Mouse (Mus musculus): ENCODE measurements around the gene Spag6. TPM values are rescaled to one million over a fixed set of nuclear protein-coding genes. Genes with fewer than 3 reads are reported as not detected.

Spag6 gene
- total RNA-seq, 2 experiments from 2014 or later = 0.91 to 1.6 TPM

Other genes starting within 250 kb of the Spag6 start
- gene Commd3, start 21.6 kb upstream of the Spag6 start, total RNA-seq (2021) = 100 to 1,000 TPM; 120 to 128 TPM
- gene Bmi1, start 17.0 kb upstream of the Spag6 start, total RNA-seq (2021) = 10 to 100 TPM; 34.0 to 48.4 TPM